Mouse (Mus musculus) ovary, adult 2 months (tissue): ENCODE measurements around the gene Filip1l. TPM values are rescaled to one million over a fixed set of nuclear protein-coding genes. Genes with fewer than 3 reads are reported as not detected.

Source experiments
- polyA plus RNA-seq: library from polyadenylated mRNA; depleted of rRNA; stranded (reverse); fragments of >200 nt; gene quantifications from 2 replicates; pipeline ENCODE4 v1.2.3, GENCODE M21; 2012; rRNA removed

Filip1l gene
- polyA plus RNA-seq: 4.2 and 5.9 TPM in 2 replicates

DNA sequence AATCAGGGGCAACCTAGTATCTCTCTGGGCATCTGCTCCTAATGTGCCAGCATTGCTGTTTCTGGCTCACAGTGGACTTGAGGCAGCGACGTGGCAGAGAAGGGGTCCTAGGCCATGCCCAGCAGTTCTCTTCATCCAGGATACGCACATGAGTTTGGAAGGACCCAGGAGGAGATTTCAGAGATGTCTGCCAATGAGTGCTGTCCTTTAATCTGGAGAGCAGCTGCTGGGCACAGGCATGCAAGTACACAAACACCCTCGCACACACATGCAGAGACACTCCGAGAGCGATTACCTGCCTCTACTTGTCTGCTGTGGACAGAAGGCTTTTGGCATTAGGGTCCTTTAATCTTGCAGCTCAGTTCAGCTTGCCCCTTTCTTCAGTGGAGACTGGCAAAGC lies at the start of gene Filip1l:
Gene Filip1l (plus strand): TSS at position 343 of the 400 bp plus-strand sequence.

GRCm38 (mm10) chr16:57606444-57607227 lies 253.7 kb downstream of the Filip1l start, which contains the start of gene Cmss1:
TSS of gene Cmss1 (minus strand) at chr16:57606864.

Other genes starting within 250 kb of the Filip1l start
- gene Tomm70a, start 231.4 kb upstream of the Filip1l start, polyA plus RNA-seq: 14.3 and 19.0 TPM in 2 replicates
- gene Nit2, start 185.8 kb upstream of the Filip1l start, polyA plus RNA-seq: 28.0 and 28.7 TPM in 2 replicates
- 12.4 and 16.2 TPM in 2 replicates for gene Tbc1d23, start 121.6 kb upstream of the Filip1l start, polyA plus RNA-seq
- gene Tmem30c, start 60.2 kb upstream of the Filip1l start, polyA plus RNA-seq: not detected in 2 replicates